Mouse (Mus musculus) adrenal gland, adult 8-10 months (tissue): ENCODE measurements around the gene Tex44. TPM values are rescaled to one million over a fixed set of nuclear protein-coding genes. Genes with fewer than 3 reads are reported as not detected.

Source experiments
- DNase-seq: peaks from one replicate; pipeline ENCODE4 v3.0.0; 2022
- total RNA-seq, 4 experiments: library from RNA; stranded (reverse); gene quantifications; 2 replicates each; pipeline ENCODE4 v1.2.4; 2022

Gene Tex44
- total RNA-seq, 4 experiments from 2014 or later, result not detected

- DNase-seq, result no peak
Measured at GRCm38 (mm10) chr1:86424336-86424735, 1.8 kb upstream of the Tex44 start.

- DNase-seq, result no peak
Measured at GRCm38 (mm10) chr1:86424835-86425547, 1.1 kb upstream of the Tex44 start.

- peak; percentile 64 for DNase-seq
Measured at GRCm38 (mm10) chr1:86430056-86430455, 3.9 kb downstream of the Tex44 start.

- no peak for DNase-seq
Measured at GRCm38 (mm10) chr1:86432778-86433177, 6.6 kb downstream of the Tex44 start.

- no peak for DNase-seq
Measured at GRCm38 (mm10) chr1:86433359-86433758, 7.2 kb downstream of the Tex44 start.

- peak; percentile 63 for DNase-seq
Measured at GRCm38 (mm10) chr1:86434001-86434400, 7.9 kb downstream of the Tex44 start.

- peak; percentile 98 for DNase-seq
Measured at GRCm38 (mm10) chr1:86434439-86435201, 8.5 kb downstream of the Tex44 start.

- no peak for DNase-seq
Measured at GRCm38 (mm10) chr1:86435302-86435821, 9.2 kb downstream of the Tex44 start.

- no peak for DNase-seq
Measured at GRCm38 (mm10) chr1:86437219-86438013, 11.3 kb downstream of the Tex44 start.

- DNase-seq, result no peak
Measured at GRCm38 (mm10) chr1:86438014-86438319, 11.8 kb downstream of the Tex44 start.

- DNase-seq, result no peak
Measured at GRCm38 (mm10) chr1:86438501-86438900, 12.4 kb downstream of the Tex44 start.

- DNase-seq, result peak; percentile 70
Measured at GRCm38 (mm10) chr1:86439487-86440170, 13.5 kb downstream of the Tex44 start.

GRCm38 (mm10) chr1:86440171-86440886, 14.2 kb downstream of the Tex44 start:
- peak; percentile 89 for DNase-seq

- DNase-seq, result peak; percentile 49
Measured at GRCm38 (mm10) chr1:86440887-86441723, 15.0 kb downstream of the Tex44 start.

GRCm38 (mm10) chr1:86441724-86441979, 15.5 kb downstream of the Tex44 start:
- DNase-seq, result no peak

GRCm38 (mm10) chr1:86441980-86442831, 16.1 kb downstream of the Tex44 start:
- peak; percentile 87 for DNase-seq

GRCm38 (mm10) chr1:86442832-86443231, 16.7 kb downstream of the Tex44 start:
- DNase-seq, result no peak

GRCm38 (mm10) chr1:86443386-86444172, 17.4 kb downstream of the Tex44 start:
- peak; percentile 26 for DNase-seq

GRCm38 (mm10) chr1:86447596-86448171, 21.6 kb downstream of the Tex44 start:
- DNase-seq, result no peak
